Mouse (Mus musculus): ENCODE results near the gene Olfr577. TPM values are rescaled to one million over a fixed set of nuclear protein-coding genes. Genes with fewer than 3 reads are reported as not detected.

Gene Olfr577
- polyA plus RNA-seq (2016; fragmentation: Nextera tagmentation; extraction: Ambion mirVana) = not detected in 2 replicates

- 89% methylated on average over 2 of the region's 2 CpGs for WGBS
- DNase-seq (ENCODE audit: low spot score) = no peak
- H3K27ac ChIP-seq = no peak within 1 kb of the TSS
- H3K27me3 ChIP-seq (ENCODE audit: low read depth, poor library complexity, severe bottlenecking) = no peaks in the 10 kb centered on the region
- no peaks in the 10 kb centered on the region for H3K36me3 ChIP-seq
- no peak within 1 kb of the TSS for H3K4me3 ChIP-seq
- no peaks in the 10 kb centered on the region for H3K9me3 ChIP-seq (replicated peaks)
- no peaks in the 10 kb centered on the region for H3K4me1 ChIP-seq
Measured at GRCm38 (mm10) chr7:102975843-102976242, at the start of gene Olfr577. TSS of gene Olfr577 (minus strand) at chr7:102975943.

- H3K27ac ChIP-seq = no peak within 1 kb of the TSS
- H3K4me3 ChIP-seq = no peak within 1 kb of the TSS
- H3K4me1 ChIP-seq = no peaks in the 10 kb centered on the region
- 77% methylated on average over 3 of the region's 3 CpGs for WGBS
- no peaks in the 10 kb centered on the region for H3K27me3 ChIP-seq (ENCODE audit: low read depth, poor library complexity, severe bottlenecking)
- no peaks in the 10 kb centered on the region for H3K9me3 ChIP-seq (replicated peaks)
- DNase-seq (ENCODE audit: low spot score) = no peak
- no peaks in the 10 kb centered on the region for H3K36me3 ChIP-seq
Measured at GRCm38 (mm10) chr7:102989224-102989623, 13.5 kb upstream of the Olfr577 start, which contains the start of gene Olfr578. TSS of gene Olfr578 (minus strand) at chr7:102989324.

GRCm38 (mm10) chr7:102974399-102974798 is 1.3 kb downstream of the Olfr577 start:
- Histone ChIP-seq H3K36me3 (no peaks in the 10 kb centered on the region), H3K27me3 (ENCODE audit: low read depth, poor library complexity, severe bottlenecking) (no peaks in the 10 kb centered on the region), H3K9me3 (replicated peaks) (no peaks in the 10 kb centered on the region), H3K4me3 (no peak overlapping the region), H3K27ac (no peak overlapping the region), H3K4me1 (no peaks in the 10 kb centered on the region)
- whole genome bisulfite sequencing = 65% methylated on average over 1 of the region's 1 CpGs
- DNase-seq (ENCODE audit: low spot score) = no peak

GRCm38 (mm10) chr7:102962360-102962759 is 13.4 kb downstream of the Olfr577 start, which contains the start of gene Olfr576:
TSS of gene Olfr576 (plus strand) at chr7:102962660.
- H3K4me1 ChIP-seq = no peaks in the 10 kb centered on the region
- no peak for DNase-seq (ENCODE audit: low spot score)
- H3K36me3 ChIP-seq = no peaks in the 10 kb centered on the region
- no peak within 1 kb of the TSS for H3K27ac ChIP-seq
- no peaks in the 10 kb centered on the region for H3K27me3 ChIP-seq (ENCODE audit: low read depth, poor library complexity, severe bottlenecking)
- WGBS = 63% methylated on average over 2 of the region's 2 CpGs
- no peaks in the 10 kb centered on the region for H3K9me3 ChIP-seq (replicated peaks)
- H3K4me3 ChIP-seq = no peak within 1 kb of the TSS

GRCm38 (mm10) chr7:102958593-102958992 is 17.1 kb downstream of the Olfr577 start, which contains the start of gene Olfr575:
TSS of gene Olfr575 (minus strand) at chr7:102958775.
- no peak for DNase-seq (ENCODE audit: low spot score)
- no peaks in the 10 kb centered on the region for H3K4me1 ChIP-seq
- no peaks in the 10 kb centered on the region for H3K9me3 ChIP-seq (replicated peaks)
- H3K4me3 ChIP-seq = no peak within 1 kb of the TSS
- H3K27ac ChIP-seq = no peak within 1 kb of the TSS
- no peaks in the 10 kb centered on the region for H3K27me3 ChIP-seq (ENCODE audit: low read depth, poor library complexity, severe bottlenecking)
- 66% methylated on average over 1 of the region's 1 CpGs for WGBS
- no peaks in the 10 kb centered on the region for H3K36me3 ChIP-seq

- no peak overlapping the region for H3K27ac ChIP-seq
- H3K4me3 ChIP-seq = no peak overlapping the region
- WGBS = 83% methylated on average over 3 of the region's 3 CpGs
Measured at GRCm38 (mm10) chr7:102958137-102958536, 17.6 kb downstream of the Olfr577 start.

GRCm38 (mm10) chr7:102950732-102951131 is 25.0 kb downstream of the Olfr577 start:
- Histone ChIP-seq H3K36me3 (no peaks in the 10 kb centered on the region), H3K9me3 (replicated peaks) (no peaks in the 10 kb centered on the region), H3K27ac (no peak overlapping the region), H3K27me3 (ENCODE audit: low read depth, poor library complexity, severe bottlenecking) (no peaks in the 10 kb centered on the region), H3K4me3 (no peak overlapping the region), H3K4me1 (no peaks in the 10 kb centered on the region)
- WGBS = 77% methylated on average over 1 of the region's 1 CpGs
- DNase-seq (ENCODE audit: low spot score) = no peak

More at GRCm38 (mm10) chr7:102958137-102958536, 17.6 kb downstream of the Olfr577 start:
- H3K27me3 ChIP-seq (ENCODE audit: low read depth, poor library complexity, severe bottlenecking) = no peaks in the 10 kb centered on the region
- no peaks in the 10 kb centered on the region for H3K4me1 ChIP-seq
- no peaks in the 10 kb centered on the region for H3K36me3 ChIP-seq
- H3K9me3 ChIP-seq (replicated peaks) = no peaks in the 10 kb centered on the region
- DNase-seq (ENCODE audit: low spot score) = no peak

- no peak for DNase-seq (ENCODE audit: low spot score)
- no peaks in the 10 kb centered on the region for H3K36me3 ChIP-seq
Measured at GRCm38 (mm10) chr7:102948167-102948566, 27.6 kb downstream of the Olfr577 start, which contains the start of gene Olfr574. TSS of gene Olfr574 (plus strand) at chr7:102948467.

GRCm38 (mm10) chr7:102943417-102943816 is 32.3 kb downstream of the Olfr577 start:
- Histone ChIP-seq H3K27me3 (ENCODE audit: low read depth, poor library complexity, severe bottlenecking) (no peaks in the 10 kb centered on the region), H3K4me3 (no peak overlapping the region), H3K4me1 (no peaks in the 10 kb centered on the region), H3K36me3 (no peaks in the 10 kb centered on the region), H3K27ac (no peak overlapping the region), H3K9me3 (replicated peaks) (no peaks in the 10 kb centered on the region)
- no peak for DNase-seq (ENCODE audit: low spot score)
- WGBS = 91% methylated on average over 1 of the region's 1 CpGs

More at GRCm38 (mm10) chr7:102948167-102948566, 27.6 kb downstream of the Olfr577 start, which contains the start of gene Olfr574:
- 96% methylated on average over 1 of the region's 1 CpGs for WGBS
- Histone ChIP-seq H3K27ac (no peak within 1 kb of the TSS), H3K4me1 (no peaks in the 10 kb centered on the region), H3K4me3 (no peak within 1 kb of the TSS), H3K27me3 (ENCODE audit: low read depth, poor library complexity, severe bottlenecking) (no peaks in the 10 kb centered on the region), H3K9me3 (replicated peaks) (no peaks in the 10 kb centered on the region)

- H3K9me3 ChIP-seq (replicated peaks) = no peaks in the 10 kb centered on the region
- DNase-seq (ENCODE audit: low spot score) = no peak
- WGBS = 97% methylated on average over 2 of the region's 2 CpGs
Measured at GRCm38 (mm10) chr7:102942475-102942874, 33.3 kb downstream of the Olfr577 start, which contains the start of gene Olfr573-ps1. TSS of gene Olfr573-ps1 (minus strand) at chr7:102942575.

GRCm38 (mm10) chr7:102927105-102927504 is 48.6 kb downstream of the Olfr577 start:
- no peaks in the 10 kb centered on the region for H3K27me3 ChIP-seq (ENCODE audit: low read depth, poor library complexity, severe bottlenecking)
- DNase-seq (ENCODE audit: low spot score) = no peak
- WGBS = 79% methylated on average over 3 of the region's 3 CpGs

More at GRCm38 (mm10) chr7:102942475-102942874, 33.3 kb downstream of the Olfr577 start, which contains the start of gene Olfr573-ps1:
- no peaks in the 10 kb centered on the region for H3K27me3 ChIP-seq (ENCODE audit: low read depth, poor library complexity, severe bottlenecking)
- H3K4me3 ChIP-seq = no peak within 1 kb of the TSS
- no peaks in the 10 kb centered on the region for H3K4me1 ChIP-seq
- no peaks in the 10 kb centered on the region for H3K36me3 ChIP-seq
- no peak within 1 kb of the TSS for H3K27ac ChIP-seq

GRCm38 (mm10) chr7:102924109-102924508 is 51.6 kb downstream of the Olfr577 start, which contains the start of gene Olfr572:
TSS of gene Olfr572 (plus strand) at chr7:102924409.
- Histone ChIP-seq H3K27me3 (ENCODE audit: low read depth, poor library complexity, severe bottlenecking) (no peaks in the 10 kb centered on the region), H3K4me3 (no peak within 1 kb of the TSS), H3K9me3 (replicated peaks) (no peaks in the 10 kb centered on the region), H3K4me1 (no peaks in the 10 kb centered on the region), H3K27ac (no peak within 1 kb of the TSS), H3K36me3 (no peaks in the 10 kb centered on the region)
- no peak for DNase-seq (ENCODE audit: low spot score)
- 65% methylated on average over 1 of the region's 1 CpGs for WGBS

More at GRCm38 (mm10) chr7:102927105-102927504, 48.6 kb downstream of the Olfr577 start:
- Histone ChIP-seq H3K36me3 (no peaks in the 10 kb centered on the region), H3K4me1 (no peaks in the 10 kb centered on the region), H3K4me3 (no peak overlapping the region), H3K27ac (no peak overlapping the region), H3K9me3 (replicated peaks) (no peaks in the 10 kb centered on the region)
